Mouse (Mus musculus) small intestine, adult 2 months (tissue): ENCODE measurements around the gene Rassf4.

Experiments used
- CTCF ChIP-seq: fragments of 200-500 bp; IDR thresholded peaks from 2 replicates; pipeline ENCODE4 v1.5.1; 2012; ENCODE audit warnings: low read depth, mild to moderate bottlenecking, control low read depth, inconsistent platforms, low read length, moderate library complexity, mixed read lengths; ENCODE audit not compliant: insufficient replicate concordance, insufficient read length; ENCODE audit errors: extremely low read depth
- POLR2A ChIP-seq: fragments of 200-500 bp; IDR thresholded peaks from 2 replicates; pipeline ENCODE4 v1.6.1; 2012; ENCODE audit warnings: low read depth, mild to moderate bottlenecking, control low read depth, inconsistent platforms, low read length, moderate library complexity

- TF ChIP-seq POLR2A, result no peak
- no peak for TF ChIP-seq CTCF
Observed at GRCm38 (mm10) chr6:116663364-116663763, 10.4 kb downstream of the Rassf4 start.
